Mouse (Mus musculus) liver, adult 2 months (tissue): ENCODE data around the gene Enoph1. TPM values are rescaled to one million over a fixed set of nuclear protein-coding genes. Genes with fewer than 3 reads are reported as not detected.

Experiments
- DNase-seq: peaks from one replicate; pipeline ENCODE4 v3.0.0-alpha.2; 2011; ENCODE audit warnings: low read depth, low spot score; ENCODE audit errors: extremely low read depth
- H3K27ac ChIP-seq: fragments of 200-500 bp; replicated peaks from 2 replicates; pipeline ENCODE4 v1.5.1; 2012; ENCODE audit warnings: low read depth, mild to moderate bottlenecking, control low read depth, inconsistent platforms, low read length; ENCODE audit not compliant: insufficient read depth
- H3K27me3 ChIP-seq: fragments of 200-500 bp; 2 replicates; pipeline ENCODE4 v1.6.1; 2012; ENCODE audit warnings: mild to moderate bottlenecking, moderate library complexity, low read length, inconsistent platforms; ENCODE audit not compliant: control insufficient read depth, insufficient read depth
- H3K36me3 ChIP-seq: fragments of 200-500 bp; 2 replicates; pipeline ENCODE4 v1.6.1; 2012; ENCODE audit warnings: low read length, inconsistent platforms; ENCODE audit not compliant: control insufficient read depth, insufficient read depth
- H3K4me1 ChIP-seq: fragments of 200-500 bp; 2 replicates; pipeline ENCODE4 v1.6.1; 2011; ENCODE audit warnings: low read length; ENCODE audit not compliant: control insufficient read depth, insufficient read depth
- H3K4me3 ChIP-seq: fragments of 200-500 bp; 2 replicates; pipeline ENCODE4 v1.5.1; 2011; ENCODE audit warnings: low read depth, mild to moderate bottlenecking, control low read depth, low read length, moderate library complexity; ENCODE audit not compliant: insufficient read depth
- H3K79me2 ChIP-seq: fragments of 200-500 bp; 2 replicates; pipeline ENCODE4 v1.6.1; 2012; ENCODE audit warnings: inconsistent platforms, mild to moderate bottlenecking, low read length, moderate library complexity; ENCODE audit not compliant: control insufficient read depth, insufficient read depth
- H3K9ac ChIP-seq: fragments of 200-500 bp; 2 replicates; pipeline ENCODE4 v1.6.1; 2012; ENCODE audit warnings: low read depth, mild to moderate bottlenecking, control low read depth, inconsistent platforms, low read length
- CTCF ChIP-seq: fragments of 200-500 bp; IDR thresholded peaks from 2 replicates; pipeline ENCODE4 v1.5.1; 2011; ENCODE audit warnings: low read depth, low read length, control low read depth
- POLR2A ChIP-seq: fragments of 200-500 bp; IDR thresholded peaks from 2 replicates; pipeline ENCODE4 v1.6.1; 2011; ENCODE audit warnings: low read length, control low read depth; ENCODE audit not compliant: insufficient read depth; ENCODE audit errors: extremely low read depth
- WGBS: fragments of 180-500 bp; shearing (Covaris S2); methylation state at CpG from one replicate; pipeline ENCODE4 v1.1.7; 2018; 5-methylcytosine and 5-hydroxymethylcytosine counted together
- polyA plus RNA-seq: library from polyadenylated mRNA; depleted of rRNA; stranded (reverse); fragments of >200 nt; gene quantifications from 2 replicates; pipeline ENCODE4 v1.2.3, GENCODE M21; 2012
- total RNA-seq: library from RNA; depleted of rRNA; stranded (reverse); fragments of >200 nt; gene quantifications from 2 replicates; pipeline ENCODE4 v1.2.3, GENCODE M21; 2014

Gene Enoph1
- total and polyA plus RNA-seq, 2 experiments, result 5.9 to 6.2 TPM

GRCm38 (mm10) chr5:100041272-100041671 lies 1.5 kb downstream of the Enoph1 start:
- no peak overlapping the region for H3K27ac ChIP-seq

GRCm38 (mm10) chr5:100042467-100042866 lies 2.7 kb downstream of the Enoph1 start:
- TF ChIP-seq CTCF, result no peak
- DNase-seq, result no peak
- peaks cover 2% of the 10 kb centered on the region; the same call in 1 of the 2 replicates for H3K4me1 ChIP-seq

More at GRCm38 (mm10) chr5:100041272-100041671, 1.5 kb downstream of the Enoph1 start:
- no peak overlapping the region for H3K9ac ChIP-seq
- H3K27me3 ChIP-seq, result no peaks in the 10 kb centered on the region
- DNase-seq, result no peak
- peaks cover 5% of the 10 kb centered on the region; the same call in 1 of the 2 replicates for H3K4me1 ChIP-seq
- WGBS, result 94% methylated on average over 4 of the region's 4 CpGs
- H3K4me3 ChIP-seq, result no peak overlapping the region
- TF ChIP-seq CTCF (no peak), POLR2A (no peak)
- H3K79me2 ChIP-seq, result peaks cover 22% of the 10 kb centered on the region; the same call in 1 of the 2 replicates
- peaks cover 6% of the 10 kb centered on the region; the same call in 1 of the 2 replicates for H3K36me3 ChIP-seq

GRCm38 (mm10) chr5:100043361-100043760 lies 3.6 kb downstream of the Enoph1 start:
- peak; percentile 79 for DNase-seq
- Histone ChIP-seq H3K4me1 (peaks cover 5% of the 10 kb centered on the region; the same call in 1 of the 2 replicates), H3K27ac (no peak overlapping the region), H3K79me2 (peaks cover 13% of the 10 kb centered on the region; the same call in 1 of the 2 replicates), H3K9ac (no peak overlapping the region), H3K4me3 (no peak overlapping the region), H3K27me3 (no peaks in the 10 kb centered on the region), H3K36me3 (no peaks in the 10 kb centered on the region)
- TF ChIP-seq CTCF (no peak), POLR2A (no peak)
- WGBS, result 21% methylated on average over 5 of the region's 5 CpGs

More at GRCm38 (mm10) chr5:100042467-100042866, 2.7 kb downstream of the Enoph1 start:
- H3K36me3 ChIP-seq, result peaks cover 1% of the 10 kb centered on the region; the same call in 1 of the 2 replicates
- H3K4me3 ChIP-seq, result no peak overlapping the region
- no peak overlapping the region for H3K27ac ChIP-seq
- WGBS, result 92% methylated on average over 8 of the region's 8 CpGs
- no peaks in the 10 kb centered on the region for H3K27me3 ChIP-seq
- H3K9ac ChIP-seq, result no peak overlapping the region
- H3K79me2 ChIP-seq, result peaks cover 21% of the 10 kb centered on the region; the same call in 1 of the 2 replicates

GRCm38 (mm10) chr5:100044030-100044429 lies 4.2 kb downstream of the Enoph1 start:
- TF ChIP-seq POLR2A (no peak), CTCF (no peak)
- Histone ChIP-seq H3K27me3 (no peaks in the 10 kb centered on the region), H3K79me2 (peaks cover 10% of the 10 kb centered on the region; the same call in 1 of the 2 replicates), H3K27ac (no peak overlapping the region), H3K4me1 (peaks cover 5% of the 10 kb centered on the region; the same call in 1 of the 2 replicates), H3K4me3 (no peak overlapping the region), H3K9ac (no peak overlapping the region), H3K36me3 (no peaks in the 10 kb centered on the region)
- WGBS, result 60% methylated on average over 4 of the region's 4 CpGs
- DNase-seq, result no peak

- no peaks in the 10 kb centered on the region for H3K36me3 ChIP-seq
- no peak overlapping the region for H3K9ac ChIP-seq
- WGBS, result 37% methylated on average over 5 of the region's 5 CpGs
- no peak overlapping the region for H3K27ac ChIP-seq
- H3K4me3 ChIP-seq, result no peak overlapping the region
- peak; percentile 63 for DNase-seq
- TF ChIP-seq POLR2A (no peak), CTCF (no peak)
- H3K27me3 ChIP-seq, result no peaks in the 10 kb centered on the region
- peaks cover 5% of the 10 kb centered on the region; the same call in 1 of the 2 replicates for H3K4me1 ChIP-seq
- peaks cover 8% of the 10 kb centered on the region; the same call in 1 of the 2 replicates for H3K79me2 ChIP-seq
Observed at GRCm38 (mm10) chr5:100044621-100045020, 4.8 kb downstream of the Enoph1 start.

GRCm38 (mm10) chr5:100046096-100046495 lies 6.3 kb downstream of the Enoph1 start:
- no peak for TF ChIP-seq CTCF
- TF ChIP-seq POLR2A, result no peak
- H3K4me3 ChIP-seq, result no peak overlapping the region
- DNase-seq, result no peak
- no peaks in the 10 kb centered on the region for H3K27me3 ChIP-seq
- H3K27ac ChIP-seq, result no peak overlapping the region
- H3K36me3 ChIP-seq, result no peaks in the 10 kb centered on the region
- 91% methylated on average over 3 of the region's 3 CpGs for WGBS
- no peak overlapping the region for H3K9ac ChIP-seq
- peaks cover 12% of the 10 kb centered on the region; the same call in 1 of the 2 replicates for H3K79me2 ChIP-seq
- H3K4me1 ChIP-seq, result peaks cover 5% of the 10 kb centered on the region; the same call in 1 of the 2 replicates
